Mouse (Mus musculus) limb, embryonic 14.5 days (tissue): Measurements from ENCODE around the gene Bcor. TPM values are rescaled to one million over a fixed set of nuclear protein-coding genes. Genes with fewer than 3 reads are reported as not detected.

Source experiments
- ATAC-seq: fragments of 200-750 bp; cut with Nextera tagmentation; 2 replicates; pipeline ENCODE4 v1.8.0; 2017; ENCODE audit warnings: low read depth, moderate number of reproducible peaks, moderate TSS enrichment; ENCODE audit not compliant: low FRiP score
- DNase-seq: peaks from one replicate; pipeline ENCODE4 v3.0.0-alpha.2; 2015; ENCODE audit warnings: low spot score
- H3K27ac ChIP-seq: fragments of 300-500 bp; sonication (generic); replicated peaks from 2 replicates; pipeline ENCODE4 v1.5.1; 2014; ENCODE audit warnings: low read depth, mild to moderate bottlenecking, low read length, moderate library complexity, mixed read lengths
- H3K27me3 ChIP-seq: fragments of 300-500 bp; sonication (generic); 2 replicates; pipeline ENCODE4 v1.6.1; 2014; ENCODE audit warnings: low read length, mixed read lengths; ENCODE audit not compliant: control insufficient read depth, insufficient read depth
- H3K36me3 ChIP-seq: fragments of 300-500 bp; sonication (generic); 2 replicates; pipeline ENCODE4 v1.6.1; 2014; ENCODE audit warnings: mild to moderate bottlenecking, low read length, moderate library complexity, mixed read lengths; ENCODE audit not compliant: control insufficient read depth, insufficient read depth
- H3K4me1 ChIP-seq: fragments of 300-500 bp; sonication (generic); 2 replicates; pipeline ENCODE4 v1.6.1; 2014; ENCODE audit warnings: antibody characterized with exemption, low read length, mixed read lengths; ENCODE audit not compliant: control insufficient read depth, insufficient read depth
- H3K4me2 ChIP-seq: fragments of 300-500 bp; sonication (generic); replicated peaks from 2 replicates; pipeline ENCODE4 v1.6.1; 2014; ENCODE audit warnings: low read depth, mild to moderate bottlenecking, low read length, moderate library complexity; ENCODE audit not compliant: severe bottlenecking
- H3K4me3 ChIP-seq: fragments of 300-500 bp; sonication (generic); replicated peaks from 2 replicates; pipeline ENCODE4 v1.5.1; 2014; ENCODE audit warnings: low read length
- H3K9ac ChIP-seq: fragments of 300-500 bp; sonication (generic); 2 replicates; pipeline ENCODE4 v1.6.1; 2014; ENCODE audit warnings: mild to moderate bottlenecking, low read depth, low read length, moderate library complexity; ENCODE audit not compliant: severe bottlenecking
- H3K9me3 ChIP-seq: fragments of 300-500 bp; sonication (generic); 2 replicates; pipeline ENCODE4 v1.6.1; 2016; ENCODE audit warnings: low read length; ENCODE audit not compliant: control insufficient read depth
- POLR2A ChIP-seq: fragments of 200-500 bp; IDR thresholded peaks from 2 replicates; pipeline ENCODE4 v1.8.0; 2012; ENCODE audit warnings: inconsistent platforms, mild to moderate bottlenecking, moderate library complexity, borderline replicate concordance; ENCODE audit not compliant: insufficient read depth, insufficient read length; ENCODE audit errors: extremely low read depth
- WGBS: fragments of 180-500 bp; shearing (Covaris S2); extraction: QIAGEN DNeasy Blood & Tissue Kit; methylation state at CpG from one replicate; pipeline ENCODE4 v1.1.7; 2014; 5-methylcytosine and 5-hydroxymethylcytosine counted together
- polyA plus RNA-seq, 2 experiments: library from polyadenylated mRNA; depleted of rRNA in 1 of 2; stranded (reverse) in 1 of 2; unstranded in 1 of 2; fragments of >200 nt; fragmentation: Nextera tagmentation in 1 of 2; extraction: Ambion mirVana in 1 of 2; gene quantifications; 2 replicates each; pipeline versions ENCODE4 v1.2.1 to v1.2.3; 2012 to 2014

Bcor gene
- polyA plus RNA-seq, 2 experiments: 17.0 to 20.0 TPM

DNA sequence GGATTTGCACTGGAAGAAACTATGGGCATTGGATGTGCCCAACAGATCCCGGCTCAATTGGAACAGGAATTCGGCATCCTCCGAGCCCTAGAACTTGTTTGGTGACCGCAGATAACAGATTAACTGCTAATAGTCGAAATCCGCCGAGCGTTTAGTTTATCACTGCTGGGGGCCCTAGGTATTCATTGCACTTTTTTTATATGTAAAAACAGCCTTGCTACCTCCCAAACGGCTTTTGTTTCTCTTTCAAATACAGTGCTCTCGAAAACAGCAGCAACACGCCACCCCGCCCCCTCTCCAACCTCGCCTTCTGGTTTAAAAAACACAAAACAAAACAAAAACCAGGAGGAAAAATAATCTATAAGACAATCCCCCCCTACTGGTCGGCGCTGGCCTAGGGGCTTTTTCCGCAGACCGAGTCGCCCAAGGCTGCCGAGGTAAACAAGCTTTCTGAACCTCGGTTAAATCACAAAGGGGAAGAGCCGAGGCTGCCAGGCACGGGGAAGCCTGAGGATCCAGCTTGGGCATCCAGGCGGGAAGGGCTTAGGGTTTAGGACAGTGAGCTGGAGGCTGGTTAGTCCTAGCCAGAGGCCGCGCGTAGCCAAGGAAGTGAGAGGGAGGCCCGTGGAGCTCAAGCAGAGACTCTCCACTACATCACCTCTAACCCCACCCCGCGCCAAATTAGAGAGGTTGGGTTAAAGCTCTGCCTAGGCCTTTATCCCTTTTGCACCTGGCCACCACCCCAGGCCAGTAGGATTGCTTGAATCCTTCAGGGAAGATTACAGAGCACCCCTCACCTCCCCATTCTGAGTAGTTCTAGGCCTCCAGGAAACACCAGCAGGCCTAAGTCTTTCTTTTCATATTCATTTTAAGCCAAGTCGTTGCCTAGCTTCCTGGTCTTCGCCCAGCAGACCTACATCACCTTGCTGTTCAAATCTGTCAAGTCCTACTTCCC, 6.7 kb downstream of the Bcor start:
- H3K9ac ChIP-seq: no peak overlapping the region
- no peak overlapping the region for H3K4me3 ChIP-seq
- no peak overlapping the region for H3K4me2 ChIP-seq
- WGBS: 15% methylated on average over 28 of the region's 31 CpGs
- H3K27ac ChIP-seq: no peak overlapping the region
- H3K27me3 ChIP-seq: peaks cover 40% of the 10 kb centered on the region
- H3K36me3 ChIP-seq: no peaks in the 10 kb centered on the region
- DNase-seq: no peak
- peaks cover 19% of the 10 kb centered on the region; the same call in 1 of the 2 replicates for H3K4me1 ChIP-seq
- H3K9me3 ChIP-seq: no peaks in the 10 kb centered on the region
- no peak for ATAC-seq
- no peak for TF ChIP-seq POLR2A

DNA sequence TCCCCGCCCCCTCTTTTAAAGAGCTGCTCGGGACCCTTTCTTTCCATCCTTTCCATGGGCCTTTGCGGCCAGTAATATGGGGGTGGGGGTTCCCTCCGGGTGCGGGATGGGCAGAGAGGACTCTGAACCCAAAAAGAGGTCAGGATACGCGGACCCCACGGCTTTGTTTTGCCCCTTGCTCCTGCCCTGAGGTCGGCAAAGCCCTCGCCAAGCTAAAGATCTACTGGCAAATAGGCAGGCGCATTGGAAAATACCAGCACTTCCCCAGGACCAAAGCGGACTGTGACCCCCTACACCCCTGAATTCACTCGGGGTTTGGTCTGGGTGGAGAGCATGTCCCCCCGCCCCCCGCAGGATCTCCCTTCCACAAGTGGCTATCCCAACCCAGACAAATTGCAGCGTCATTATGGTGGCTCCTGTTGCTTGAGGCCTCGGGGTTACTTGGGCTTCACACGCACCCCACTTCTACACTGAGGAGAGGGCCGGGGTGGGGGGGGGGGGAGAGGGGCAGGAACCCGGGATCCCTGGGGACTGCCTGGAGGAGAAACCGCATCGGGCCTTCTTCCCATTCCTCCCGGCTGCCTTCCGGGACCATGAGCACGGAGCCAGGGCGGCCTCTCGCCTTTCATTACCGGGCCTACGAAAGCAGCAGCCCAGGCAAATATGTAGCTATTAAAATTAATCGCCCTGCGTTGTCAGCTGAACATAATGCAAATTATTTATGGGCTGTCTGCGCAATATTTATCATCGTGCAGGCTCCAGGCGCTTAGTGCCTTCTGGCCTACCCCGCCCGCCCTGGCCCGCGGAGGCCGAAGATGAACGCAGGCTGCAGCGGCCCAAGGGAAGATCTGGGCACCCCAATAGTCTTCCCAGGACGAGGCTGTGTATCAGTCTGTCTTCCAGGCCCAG, 7.9 kb downstream of the Bcor start:
- no peak overlapping the region for H3K9ac ChIP-seq

DNA sequence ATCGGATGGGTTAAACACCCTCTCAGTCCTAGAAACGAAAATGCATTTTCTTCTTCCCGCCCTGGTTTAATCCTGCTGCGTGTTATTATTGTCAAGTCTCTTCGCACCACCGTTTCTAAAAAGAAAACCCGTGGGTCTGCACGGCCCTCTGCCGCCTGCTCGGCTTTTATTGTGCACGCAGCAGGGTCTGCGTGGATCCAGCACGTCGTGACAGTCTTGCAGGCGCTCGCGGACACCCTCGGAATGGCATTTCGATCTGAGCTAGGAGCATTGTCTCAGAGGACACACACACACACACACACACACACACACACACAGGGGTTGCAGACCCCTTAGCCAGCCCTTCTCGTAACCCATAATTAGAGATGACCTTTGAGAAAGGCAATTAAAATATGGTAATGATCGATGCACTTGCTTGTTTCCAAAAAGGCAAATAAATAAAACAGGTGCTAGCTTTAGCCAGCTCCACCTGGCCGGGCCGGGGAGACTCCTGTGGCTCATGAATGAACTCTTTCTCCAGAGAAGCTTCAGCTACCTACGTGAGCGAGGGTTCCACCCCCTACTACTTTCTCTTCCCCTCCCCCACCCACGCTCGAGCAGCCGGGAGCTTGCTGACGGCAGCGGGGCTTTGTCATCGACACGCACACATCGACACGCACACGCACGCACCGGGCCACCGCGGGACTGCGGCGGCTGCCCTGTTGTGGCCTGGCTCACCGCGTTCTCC, 8.7 kb downstream of the Bcor start:
- Histone ChIP-seq H3K9ac (no peak overlapping the region), H3K4me1 (peaks cover 14% of the 10 kb centered on the region; the same call in 1 of the 2 replicates), H3K27me3 (peaks cover 26% of the 10 kb centered on the region), H3K9me3 (no peaks in the 10 kb centered on the region), H3K4me3 (peak overlapping the region; percentile 24), H3K36me3 (no peaks in the 10 kb centered on the region), H3K4me2 (peak overlapping the region; percentile 52), H3K27ac (no peak overlapping the region)
- TF ChIP-seq POLR2A: no peak
- WGBS: 2% methylated on average over 43 of the region's 43 CpGs
- ATAC-seq: no peak
- no peak for DNase-seq

More for the DNA sequence above, 7.9 kb downstream of the Bcor start:
- H3K4me1 ChIP-seq: peaks cover 19% of the 10 kb centered on the region; the same call in 1 of the 2 replicates
- TF ChIP-seq POLR2A: no peak
- H3K36me3 ChIP-seq: no peaks in the 10 kb centered on the region
- no peak for ATAC-seq
- peak overlapping the region; percentile 52 for H3K4me2 ChIP-seq
- H3K9me3 ChIP-seq: no peaks in the 10 kb centered on the region
- peaks cover 29% of the 10 kb centered on the region for H3K27me3 ChIP-seq
- H3K4me3 ChIP-seq: peak overlapping the region; percentile 24
- H3K27ac ChIP-seq: no peak overlapping the region
- DNase-seq: no peak
- 18% methylated on average over 39 of the region's 42 CpGs for WGBS

DNA sequence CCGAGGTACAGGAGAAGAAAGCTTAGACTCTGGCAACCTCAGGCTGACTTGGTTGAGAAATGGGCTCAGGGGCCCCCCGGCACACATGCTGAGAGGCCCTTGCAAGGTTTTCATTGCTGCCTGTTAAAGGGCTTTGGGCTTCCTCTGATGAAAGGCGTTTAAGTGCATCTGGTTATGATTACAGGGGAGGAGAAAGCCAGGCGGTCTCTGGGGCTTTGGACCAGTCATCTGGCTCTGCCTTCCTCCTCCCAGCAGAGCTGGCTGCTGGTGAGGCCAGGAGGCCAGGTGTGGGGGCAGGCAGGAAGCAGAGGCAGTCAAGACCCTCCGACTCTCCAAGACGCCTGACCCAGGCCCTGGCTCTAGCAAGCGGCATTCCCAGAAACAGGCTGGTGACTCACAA, 9.7 kb downstream of the Bcor start:
- H3K27ac ChIP-seq: no peak overlapping the region
- H3K9ac ChIP-seq: no peak overlapping the region
- ATAC-seq (peak; percentile 41; the same call in 1 of the 2 replicates), DNase-seq (peak; percentile 73)
- no peaks in the 10 kb centered on the region for H3K36me3 ChIP-seq
- no peaks in the 10 kb centered on the region for H3K9me3 ChIP-seq
- peaks cover 9% of the 10 kb centered on the region; the same call in 1 of the 2 replicates for H3K4me1 ChIP-seq
- 3% methylated on average over 5 of the region's 7 CpGs for WGBS
- H3K4me2 ChIP-seq: peak overlapping the region; percentile 10; the same call in 1 of the 2 replicates
- no peak overlapping the region for H3K4me3 ChIP-seq
- no peak for TF ChIP-seq POLR2A
- peaks cover 26% of the 10 kb centered on the region for H3K27me3 ChIP-seq
